Mouse (Mus musculus) monocyte, adult 2 months (primary cell): ENCODE results near the gene 4930451I11Rik.
A peak's percentile ranks its signal among the peaks of the same experiment; 100 is the strongest.

Source experiments
- DNase-seq, 2 experiments: peaks; one replicate each; pipeline ENCODE4 v3.0.0; 2022; ENCODE audit warnings: low spot score in 2 of 2, low read depth in 1 of 2

The 4930451I11Rik gene

GRCm38 (mm10) chr7:126801057-126801422 lies 30.4 kb downstream of the 4930451I11Rik start:
- no peak for DNase-seq

- DNase-seq, result no peak
These were observed 31.0 kb downstream of the 4930451I11Rik start for GRCm38 (mm10) chr7:126800269-126801056.

DNA sequence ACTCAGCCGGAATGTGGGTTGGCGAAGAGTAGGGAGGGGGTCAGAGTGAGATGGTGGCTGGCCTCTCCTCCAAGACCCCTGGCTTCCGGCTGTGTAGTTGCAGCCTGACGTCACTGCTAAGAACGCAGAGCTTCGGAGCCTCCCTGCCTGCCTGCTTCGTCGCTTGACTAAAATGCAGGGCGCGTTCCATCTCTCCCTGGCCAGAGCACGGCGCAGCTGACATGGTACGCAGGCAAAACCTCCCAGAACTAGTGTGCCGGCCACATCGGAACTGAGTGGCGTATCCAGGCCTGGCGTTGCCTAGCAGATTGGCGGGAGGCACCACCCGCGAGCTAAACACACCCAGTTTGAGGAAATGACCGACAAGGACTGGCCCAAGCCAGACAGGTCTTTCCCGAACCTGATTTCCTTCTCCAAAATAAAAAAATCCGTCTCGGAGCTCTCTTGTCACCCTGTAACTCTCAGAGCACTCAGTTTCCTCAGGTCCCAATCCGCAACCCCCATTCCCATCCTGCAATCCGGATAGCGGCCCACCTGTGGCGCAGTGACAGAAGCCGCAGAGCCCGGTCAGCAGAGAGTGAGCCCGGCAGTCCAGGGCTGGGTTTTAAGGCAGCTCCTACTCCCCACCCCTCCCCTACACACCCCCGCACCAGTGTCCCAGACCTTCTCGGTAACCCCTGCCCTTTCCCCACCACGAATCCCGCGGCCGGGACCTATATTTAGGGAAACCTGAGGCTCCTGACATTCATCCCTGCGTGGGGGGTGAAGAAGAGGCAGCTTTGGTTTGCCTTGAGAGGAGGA lies 31.8 kb downstream of the 4930451I11Rik start:
- peak; percentile 54 to 71 for DNase-seq

GRCm38 (mm10) chr7:126799050-126799467 lies 32.4 kb downstream of the 4930451I11Rik start:
- DNase-seq, result peak; percentile 88 to 91

DNA sequence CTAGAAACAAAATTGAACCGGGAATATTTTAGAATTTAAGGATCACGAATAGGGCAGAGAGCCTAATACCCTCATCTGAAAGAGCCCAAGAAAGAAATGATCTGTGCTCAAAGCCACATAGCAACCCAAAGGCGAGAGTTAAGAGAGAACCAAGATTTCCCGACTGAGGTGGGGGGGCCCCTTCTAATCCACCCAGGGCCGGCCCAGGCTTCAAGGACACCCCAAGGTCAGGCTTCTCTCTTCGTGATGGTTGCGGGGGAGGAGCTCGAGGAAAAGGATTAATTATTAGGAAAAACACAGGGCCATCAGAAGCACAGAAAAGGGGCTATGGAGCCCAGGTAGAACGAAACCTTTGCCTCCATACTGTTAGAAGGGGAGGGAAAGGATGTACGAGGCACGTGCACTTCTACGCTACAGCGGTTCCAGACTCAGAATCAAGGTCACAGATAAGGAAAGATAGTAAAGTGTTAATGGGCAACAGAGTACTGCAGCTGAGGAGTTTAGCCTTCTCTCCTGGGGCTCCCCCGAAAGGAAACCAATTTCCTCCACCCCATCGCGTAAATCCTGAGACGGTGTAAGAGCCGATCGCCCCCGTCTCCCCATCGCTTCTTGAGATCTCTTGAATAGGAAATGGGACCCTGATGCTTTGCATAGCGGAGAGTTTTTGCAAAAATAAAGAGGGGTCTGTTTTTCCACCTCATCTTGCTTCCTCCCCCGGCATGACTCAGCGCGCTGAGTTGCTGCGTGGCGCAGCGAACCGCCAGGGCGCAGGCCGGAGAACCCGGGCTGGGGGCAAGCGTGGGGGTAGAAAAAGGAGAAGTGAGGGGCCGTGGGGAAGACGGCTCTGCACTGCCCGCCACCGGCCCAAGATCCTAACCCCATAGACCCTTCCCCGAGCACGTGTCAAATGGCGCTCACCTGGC lies 33.1 kb downstream of the 4930451I11Rik start:
- DNase-seq, result no peak

- DNase-seq, result no peak
These were observed 33.9 kb downstream of the 4930451I11Rik start, which contains the start of gene Fam57b for GRCm38 (mm10) chr7:126797411-126798126. Fam57b (plus strand) TSS chr7:126797668.

DNA sequence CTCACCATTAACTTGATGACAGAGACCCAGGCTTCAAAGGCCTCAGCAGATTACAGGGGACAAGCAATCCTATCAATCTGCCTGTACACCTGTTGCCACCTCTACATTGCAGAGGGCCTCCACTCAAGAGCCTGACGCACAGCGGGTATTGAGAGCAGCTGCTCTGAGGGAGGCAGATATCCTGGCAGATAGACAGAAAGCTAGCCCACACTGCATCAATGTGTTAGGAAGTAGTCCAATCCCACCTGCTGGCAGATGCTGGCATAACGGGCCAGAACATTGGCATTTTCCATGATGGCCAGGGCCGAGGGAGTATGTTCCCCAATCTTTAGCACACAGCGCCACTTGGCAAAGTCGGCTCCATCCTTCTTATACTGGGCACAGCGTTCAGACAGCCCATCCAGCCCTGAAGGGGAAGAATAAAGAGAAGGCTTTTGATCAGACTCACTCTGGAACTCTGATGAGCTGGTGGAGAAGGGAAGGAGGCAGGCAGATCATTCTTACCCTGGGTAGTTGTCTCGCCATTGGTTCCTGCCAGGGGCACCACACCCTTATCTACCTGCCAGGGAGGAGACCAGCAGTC lies 35.0 kb downstream of the 4930451I11Rik start:
- peak in 1 of 2 experiments; percentile 45 for DNase-seq

GRCm38 (mm10) chr7:126795387-126796317 lies 35.8 kb downstream of the 4930451I11Rik start:
- no peak for DNase-seq

GRCm38 (mm10) chr7:126794271-126794605 lies 37.2 kb downstream of the 4930451I11Rik start:
- no peak for DNase-seq

- no peak for DNase-seq
These were observed 37.8 kb downstream of the 4930451I11Rik start for GRCm38 (mm10) chr7:126793456-126794270.

DNA sequence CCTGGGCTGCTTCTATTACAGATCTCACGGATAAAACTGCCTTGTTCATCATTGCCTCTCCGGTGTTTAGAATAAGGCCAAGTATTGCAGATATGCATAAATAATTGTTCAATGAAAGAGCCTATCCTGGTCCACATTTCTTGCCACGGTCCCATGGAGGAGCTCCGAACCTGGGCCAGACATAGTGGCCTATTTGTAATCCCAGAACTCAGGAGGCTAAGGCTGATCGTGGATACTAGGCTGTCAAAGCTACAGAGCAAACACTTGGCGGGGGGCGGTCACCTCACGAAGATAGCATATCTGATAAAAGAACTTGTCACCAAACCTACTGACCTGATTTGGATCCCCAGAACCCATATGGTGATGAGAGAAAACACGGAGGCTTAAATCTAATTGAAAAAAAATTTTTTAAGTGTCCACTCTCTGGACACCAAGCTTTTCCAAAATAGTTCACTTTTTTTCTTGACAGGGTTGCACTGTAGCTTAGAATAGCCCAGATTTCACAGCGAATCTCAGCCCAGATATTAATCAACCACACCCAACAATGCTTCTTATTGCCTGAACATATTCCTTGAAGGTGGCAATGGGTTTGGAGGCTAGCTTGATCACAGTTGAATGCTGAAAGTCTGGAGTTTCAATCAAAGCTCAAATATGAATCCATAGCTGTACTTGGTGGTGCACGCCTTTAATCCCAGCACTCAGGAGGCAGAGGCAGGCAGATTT lies 38.6 kb downstream of the 4930451I11Rik start:
- DNase-seq, result no peak

DNA sequence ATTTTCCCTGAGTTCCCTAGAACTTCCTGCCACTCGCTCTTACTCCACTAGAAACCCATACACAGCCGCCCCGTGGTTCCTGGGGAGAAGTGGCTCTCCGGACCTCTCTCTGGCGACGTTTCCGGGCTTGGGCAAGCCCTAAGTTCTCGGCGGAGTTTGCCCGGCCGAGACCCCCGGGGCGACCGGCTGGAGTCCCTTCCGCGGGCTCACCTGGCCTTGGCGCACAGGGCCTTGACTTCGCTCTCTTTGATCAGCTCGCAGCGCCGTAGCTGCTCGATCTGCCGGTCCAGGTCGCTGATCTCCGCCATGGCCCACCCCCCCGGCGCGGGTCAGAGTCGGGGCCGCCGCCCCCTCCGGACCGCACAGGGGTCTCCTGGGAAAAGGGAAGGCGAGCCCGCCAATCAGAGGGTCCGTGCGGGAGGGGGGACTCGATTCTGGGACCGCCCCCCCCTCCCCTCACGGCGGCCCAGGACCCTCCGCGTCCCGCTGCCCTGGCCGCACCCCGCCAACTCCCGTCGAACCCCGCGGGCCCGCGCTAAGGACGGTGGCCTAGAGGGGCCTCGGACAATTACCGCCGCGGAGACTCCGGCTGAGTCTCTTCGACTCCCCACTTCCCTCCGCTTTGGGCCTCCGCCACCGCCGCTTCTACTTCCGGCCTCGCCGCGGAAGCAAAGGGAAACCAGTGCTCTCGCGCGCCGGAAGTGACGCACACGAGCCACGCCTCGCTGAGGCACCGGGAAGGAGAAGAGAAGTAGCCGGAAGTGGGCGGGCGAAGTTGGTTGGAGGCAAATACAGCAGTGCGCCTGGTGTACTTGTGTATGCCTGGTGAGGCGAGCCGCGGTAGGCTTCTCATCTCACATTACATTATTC lies 39.4 kb downstream of the 4930451I11Rik start, which contains the start of gene Ppp4c:
Gene Ppp4c (minus strand): TSS at position 646 of the 870 bp plus-strand sequence.
- DNase-seq, result peak; percentile 92 to 94

DNA sequence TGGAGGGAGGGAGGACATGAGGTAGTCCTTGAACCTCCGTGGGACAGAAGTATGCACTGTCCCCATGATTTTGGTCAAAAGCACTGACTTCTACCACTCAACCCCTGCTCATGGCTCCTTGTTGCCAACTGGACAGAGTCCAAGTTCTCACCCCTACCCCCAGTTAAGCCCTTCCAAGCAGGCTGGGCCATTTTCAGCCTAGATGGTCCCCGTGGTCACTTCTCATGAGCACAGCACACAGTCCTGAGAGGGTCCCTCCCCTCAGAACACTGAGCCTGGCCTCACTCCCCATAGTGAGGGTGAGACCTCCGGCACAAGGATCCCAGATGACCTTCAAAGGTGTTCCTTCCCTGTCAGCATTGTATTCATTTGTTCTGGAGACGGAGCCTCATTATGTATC lies 42.3 kb downstream of the 4930451I11Rik start:
- no peak for DNase-seq

DNA sequence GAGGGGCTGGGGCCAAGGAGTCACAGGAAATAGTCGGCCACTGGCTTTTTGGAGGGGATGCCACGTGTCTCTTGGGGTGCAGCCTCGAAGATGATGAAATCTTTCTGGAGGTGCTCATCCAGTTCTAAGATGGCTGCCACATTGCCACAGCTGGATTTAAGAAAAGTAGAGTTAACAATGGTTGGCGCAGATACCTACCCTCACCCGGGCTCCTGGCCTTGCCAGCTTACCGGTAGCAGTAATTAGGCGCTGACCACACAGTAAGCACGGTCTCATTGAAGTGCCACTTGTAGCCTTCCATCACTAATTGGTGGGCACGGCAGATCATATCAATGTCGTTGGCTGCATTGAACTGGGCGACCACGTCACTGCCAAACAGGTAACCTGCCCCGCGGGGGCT lies 45.3 kb downstream of the 4930451I11Rik start:
- DNase-seq, result no peak

DNA sequence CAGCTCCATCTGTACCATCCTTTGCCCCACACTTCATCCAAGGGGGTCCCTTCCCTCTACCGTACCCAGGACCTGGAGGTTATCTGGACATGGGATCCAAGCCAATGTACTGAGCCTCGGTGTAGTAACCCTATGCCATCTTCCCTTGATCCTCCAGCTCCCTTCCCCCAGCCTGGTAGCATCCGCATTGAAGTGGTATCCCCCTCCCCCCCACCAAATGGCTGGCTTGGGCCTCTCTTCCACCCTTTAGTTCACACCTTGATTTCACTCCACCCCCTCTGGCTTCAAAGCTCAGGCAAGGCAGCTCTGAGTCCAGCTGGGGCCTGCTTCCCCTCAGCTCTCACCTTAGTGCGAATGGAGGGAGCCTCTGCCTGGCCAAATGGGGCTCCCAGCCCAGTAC lies 46.4 kb downstream of the 4930451I11Rik start:
- no peak for DNase-seq

GRCm38 (mm10) chr7:126784469-126784868 lies 47.0 kb downstream of the 4930451I11Rik start:
- no peak for DNase-seq

DNA sequence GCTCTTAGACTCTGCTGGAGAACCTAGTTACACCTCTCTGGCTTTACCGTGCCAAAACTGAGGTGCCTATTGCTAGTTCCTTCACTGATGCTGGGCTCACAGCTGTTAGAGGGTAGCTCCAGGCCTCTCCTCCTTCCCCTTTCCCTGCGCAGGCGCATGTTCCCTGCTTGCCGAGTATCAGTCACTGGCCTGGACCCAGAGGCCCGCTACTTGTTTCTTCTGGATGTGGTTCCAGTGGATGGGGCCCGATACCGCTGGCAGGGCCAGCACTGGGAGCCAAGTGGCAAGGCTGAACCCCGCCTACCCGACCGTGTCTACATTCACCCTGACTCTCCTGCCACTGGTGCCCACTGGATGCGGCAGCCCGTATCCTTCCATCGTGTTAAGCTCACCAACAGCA lies 48.7 kb downstream of the 4930451I11Rik start:
- DNase-seq, result no peak
